Mouse (Mus musculus): Measurements from ENCODE around the gene Cenpk.

- TF ChIP-seq CTCF (IDR thresholded peaks at IDR 0.05; ENCODE audit: low read depth) (no peak), EP300 (IDR thresholded peaks at IDR 0.05; ENCODE audit: low read depth) (no peak)
Measured at GRCm38 (mm10) chr13:104295472-104295871, 67.1 kb downstream of the Cenpk start.

All from heart, postnatal 0 days (tissue).